Mouse (Mus musculus): ENCODE results near the gene Bmp5. TPM values are rescaled to one million over a fixed set of nuclear protein-coding genes. Genes with fewer than 3 reads are reported as not detected.

The Bmp5 gene
- 1.3 and 2.3 TPM in 2 replicates for polyA plus RNA-seq (2015; fragmentation: Nextera tagmentation; extraction: Ambion mirVana)

DNA sequence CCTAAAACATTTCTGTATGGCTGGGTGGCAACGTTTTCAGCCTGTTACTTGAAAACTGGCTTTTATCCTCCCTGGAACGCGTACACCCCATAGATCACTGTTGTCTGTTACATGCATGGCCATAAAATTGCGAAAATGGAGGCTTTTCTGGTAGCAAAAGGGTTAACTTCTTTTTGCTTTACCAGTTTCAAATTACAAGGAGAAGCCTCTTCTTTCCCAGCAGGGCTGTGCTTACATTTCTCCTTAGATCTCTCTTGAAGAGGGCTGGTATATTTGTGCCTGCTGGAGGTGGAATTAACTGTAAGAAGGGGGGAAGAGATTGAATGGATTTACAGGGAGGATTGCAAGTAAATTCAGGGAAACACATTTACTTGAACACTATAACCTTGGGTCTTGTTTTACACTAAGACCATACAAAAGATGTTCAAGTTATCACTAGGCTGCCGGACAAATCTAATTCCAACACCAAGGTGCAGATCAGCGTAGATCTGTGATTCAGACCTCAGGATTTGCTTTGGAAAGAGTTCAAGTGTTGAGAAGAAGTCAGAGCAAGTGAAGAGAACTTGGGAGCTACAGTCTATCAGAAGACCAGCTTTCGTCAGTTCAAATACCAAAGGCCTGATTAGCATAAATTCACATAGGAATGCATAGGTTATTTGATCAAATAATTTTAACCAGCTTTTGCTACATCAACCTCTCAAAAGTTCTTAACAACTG is at the start of gene Bmp5:
TSS of gene Bmp5 (plus strand) at position 236 of the 717 bp plus-strand sequence.
- no peaks in the 10 kb centered on the region for H3K9me3 ChIP-seq (replicated peaks)
- no peak within 1 kb of the TSS for H3K27ac ChIP-seq
- WGBS: 19% methylated on average over 7 of the region's 7 CpGs
- H3K9ac ChIP-seq: no peak within 1 kb of the TSS
- H3K4me1 ChIP-seq: peaks cover 6% of the 10 kb centered on the region; the same call in 1 of the 2 replicates
- H3K4me2 ChIP-seq: peak within 1 kb of the TSS; percentile 27; the same call in 1 of the 2 replicates
- H3K4me3 ChIP-seq: 0 out of 2 replicates have a peak within 1 kb of the TSS, but pooled peaks have one; percentile 3
- no peaks in the 10 kb centered on the region for H3K36me3 ChIP-seq (ENCODE audit: poor library complexity, severe bottlenecking)
- no peaks in the 10 kb centered on the region for H3K27me3 ChIP-seq
- ATAC-seq: no peak

DNA sequence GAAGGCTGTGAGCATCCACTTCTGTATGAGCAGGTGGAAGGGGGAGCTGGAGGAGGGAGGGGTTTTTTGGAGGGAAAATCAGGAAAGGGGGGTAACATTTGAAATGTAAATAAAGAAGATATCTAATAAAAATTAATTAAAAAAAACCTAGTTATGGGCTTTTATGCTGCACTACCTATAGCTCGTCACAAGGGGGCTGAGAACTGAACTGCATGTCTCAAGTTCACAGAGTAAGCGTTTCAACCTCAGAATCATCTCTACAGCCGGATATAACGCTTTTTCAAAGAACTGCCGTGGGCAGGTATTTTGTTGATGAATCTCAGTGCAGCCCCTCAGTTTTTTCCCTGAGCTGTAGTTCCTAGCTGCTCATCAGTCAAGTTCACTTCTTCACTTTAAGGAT is 15.1 kb upstream of the Bmp5 start:
- no peak overlapping the region for H3K4me2 ChIP-seq
- no peaks in the 10 kb centered on the region for H3K9me3 ChIP-seq (replicated peaks)
- H3K4me1 ChIP-seq: no peaks in the 10 kb centered on the region
- H3K36me3 ChIP-seq (ENCODE audit: poor library complexity, severe bottlenecking): no peaks in the 10 kb centered on the region
- ATAC-seq: no peak
- H3K4me3 ChIP-seq: no peak overlapping the region
- 27% methylated on average over 5 of the region's 5 CpGs for WGBS
- H3K27ac ChIP-seq: no peak overlapping the region
- no peak overlapping the region for H3K9ac ChIP-seq
- no peaks in the 10 kb centered on the region for H3K27me3 ChIP-seq

DNA sequence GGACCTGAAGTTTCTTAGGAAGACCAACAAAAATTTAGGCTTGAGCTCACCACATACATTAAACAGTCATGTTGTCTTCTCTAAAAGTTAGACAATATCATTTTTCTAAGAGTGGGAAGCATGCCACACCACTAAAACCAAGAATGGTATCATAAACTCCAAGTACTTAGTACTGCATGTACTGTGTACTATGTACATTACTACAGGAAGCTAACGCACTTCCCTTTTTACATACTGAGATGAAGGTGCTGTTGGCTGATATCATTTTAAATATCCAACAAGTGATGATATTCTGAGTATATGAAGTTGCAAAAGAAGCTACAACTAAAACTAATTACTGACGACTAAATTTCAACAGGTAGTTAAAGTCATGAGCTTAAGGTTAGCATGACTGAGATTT is 13.6 kb upstream of the Bmp5 start:
- Histone ChIP-seq H3K9me3 (replicated peaks) (no peaks in the 10 kb centered on the region), H3K36me3 (ENCODE audit: poor library complexity, severe bottlenecking) (no peaks in the 10 kb centered on the region), H3K4me2 (no peak overlapping the region), H3K27ac (no peak overlapping the region), H3K4me1 (no peaks in the 10 kb centered on the region), H3K27me3 (no peaks in the 10 kb centered on the region), H3K9ac (no peak overlapping the region), H3K4me3 (no peak overlapping the region)
- no peak for ATAC-seq
- 93% methylated on average over 2 of the region's 2 CpGs for WGBS

DNA sequence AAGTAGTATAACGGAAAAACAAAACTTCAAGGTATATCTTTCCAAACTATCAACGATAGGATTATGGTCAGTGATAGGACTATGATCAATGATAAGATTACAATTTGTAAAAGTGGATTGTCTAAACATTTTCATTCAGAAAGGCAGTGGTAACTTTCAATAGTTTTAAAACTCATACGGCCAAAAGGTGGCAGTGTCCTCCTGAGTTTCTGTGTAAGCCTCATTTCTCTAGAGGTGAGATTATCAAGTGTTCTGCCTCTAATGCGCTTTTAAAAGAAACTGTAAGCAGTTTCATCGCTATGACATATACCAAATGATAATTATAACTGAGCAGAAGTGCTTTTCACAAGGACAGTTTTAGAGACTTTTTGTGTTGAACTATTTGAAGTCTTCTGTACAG is 12.7 kb upstream of the Bmp5 start:
- H3K27me3 ChIP-seq: no peaks in the 10 kb centered on the region
- H3K4me3 ChIP-seq: no peak overlapping the region
- H3K36me3 ChIP-seq (ENCODE audit: poor library complexity, severe bottlenecking): no peaks in the 10 kb centered on the region
- H3K27ac ChIP-seq: no peak overlapping the region
- H3K4me2 ChIP-seq: no peak overlapping the region
- ATAC-seq: 0 out of 2 replicates have a peak, but pooled peaks have one; percentile 50
- H3K9me3 ChIP-seq (replicated peaks): no peaks in the 10 kb centered on the region
- no peaks in the 10 kb centered on the region for H3K4me1 ChIP-seq
- no peak overlapping the region for H3K9ac ChIP-seq
- 32% methylated on average over 5 of the region's 5 CpGs for WGBS

GRCm38 (mm10) chr9:75764792-75765191 is 10.4 kb upstream of the Bmp5 start:
- ATAC-seq: no peak
- H3K9ac ChIP-seq: no peak overlapping the region

DNA sequence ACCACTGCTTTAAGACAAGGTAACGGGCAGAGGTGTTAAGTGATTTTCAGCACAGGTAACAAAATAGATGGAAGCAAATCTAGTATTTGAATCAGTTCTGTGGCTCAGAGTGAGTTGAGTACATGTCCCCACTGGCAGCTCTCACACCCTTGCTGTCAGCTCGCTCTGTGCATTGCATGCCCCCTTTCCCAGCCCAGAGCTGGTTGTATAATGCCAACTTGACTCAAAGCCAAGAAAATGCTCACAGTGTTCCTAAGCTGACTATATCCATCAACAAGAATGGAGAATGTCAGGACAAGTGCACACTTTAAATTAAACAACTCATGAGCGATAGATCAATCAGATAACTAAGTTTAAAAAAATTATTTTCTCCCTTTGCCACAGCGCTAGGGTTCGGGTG is 8.6 kb upstream of the Bmp5 start:
- Histone ChIP-seq H3K27me3 (no peaks in the 10 kb centered on the region), H3K4me2 (no peak overlapping the region), H3K4me1 (no peaks in the 10 kb centered on the region), H3K4me3 (no peak overlapping the region), H3K9me3 (replicated peaks) (no peaks in the 10 kb centered on the region), H3K27ac (no peak overlapping the region), H3K9ac (no peak overlapping the region), H3K36me3 (ENCODE audit: poor library complexity, severe bottlenecking) (no peaks in the 10 kb centered on the region)
- 79% methylated on average over 5 of the region's 5 CpGs for WGBS
- ATAC-seq: peak; percentile 70; the same call in 1 of the 2 replicates

More at GRCm38 (mm10) chr9:75764792-75765191, 10.4 kb upstream of the Bmp5 start:
- H3K4me1 ChIP-seq: no peaks in the 10 kb centered on the region
- no peaks in the 10 kb centered on the region for H3K36me3 ChIP-seq (ENCODE audit: poor library complexity, severe bottlenecking)
- H3K27ac ChIP-seq: no peak overlapping the region
- no peaks in the 10 kb centered on the region for H3K9me3 ChIP-seq (replicated peaks)
- 89% methylated on average over 7 of the region's 7 CpGs for WGBS
- H3K4me3 ChIP-seq: no peak overlapping the region
- no peak overlapping the region for H3K4me2 ChIP-seq
- H3K27me3 ChIP-seq: no peaks in the 10 kb centered on the region

- no peak overlapping the region for H3K4me3 ChIP-seq
- H3K36me3 ChIP-seq (ENCODE audit: poor library complexity, severe bottlenecking): no peaks in the 10 kb centered on the region
- H3K27ac ChIP-seq: no peak overlapping the region
- no peaks in the 10 kb centered on the region for H3K9me3 ChIP-seq (replicated peaks)
- WGBS: 81% methylated on average over 3 of the region's 3 CpGs
- H3K9ac ChIP-seq: no peak overlapping the region
- H3K27me3 ChIP-seq: no peaks in the 10 kb centered on the region
- H3K4me2 ChIP-seq: no peak overlapping the region
- H3K4me1 ChIP-seq: no peaks in the 10 kb centered on the region
- ATAC-seq: no peak
Measured at GRCm38 (mm10) chr9:75769042-75769441, 6.1 kb upstream of the Bmp5 start.

GRCm38 (mm10) chr9:75776153-75776552 is 989 bp downstream of the Bmp5 start:
- no peak for ATAC-seq
- H3K4me3 ChIP-seq: 0 out of 2 replicates have a peak overlapping the region, but pooled peaks have one; percentile 3
- 37% methylated on average over 7 of the region's 7 CpGs for WGBS
- H3K36me3 ChIP-seq (ENCODE audit: poor library complexity, severe bottlenecking): no peaks in the 10 kb centered on the region
- 0 out of 2 replicates have a peak overlapping the region, but pooled peaks have one; percentile 12 for H3K4me2 ChIP-seq
- no peaks in the 10 kb centered on the region for H3K9me3 ChIP-seq (replicated peaks)
- H3K27me3 ChIP-seq: no peaks in the 10 kb centered on the region
- H3K4me1 ChIP-seq: peaks cover 9% of the 10 kb centered on the region
- no peak overlapping the region for H3K9ac ChIP-seq
- no peak overlapping the region for H3K27ac ChIP-seq

- Histone ChIP-seq H3K36me3 (ENCODE audit: poor library complexity, severe bottlenecking) (no peaks in the 10 kb centered on the region), H3K4me2 (no peak overlapping the region), H3K9me3 (replicated peaks) (no peaks in the 10 kb centered on the region), H3K4me3 (no peak overlapping the region), H3K4me1 (peaks cover 9% of the 10 kb centered on the region), H3K27ac (no peak overlapping the region), H3K27me3 (no peaks in the 10 kb centered on the region), H3K9ac (no peak overlapping the region)
- WGBS: 67% methylated on average over 9 of the region's 9 CpGs
- ATAC-seq: no peak
Measured at GRCm38 (mm10) chr9:75778762-75779346, 3.7 kb downstream of the Bmp5 start.

GRCm38 (mm10) chr9:75780558-75781276 is 5.6 kb downstream of the Bmp5 start:
- 12% methylated on average over 5 of the region's 5 CpGs for WGBS
- Histone ChIP-seq H3K27me3 (no peaks in the 10 kb centered on the region), H3K4me2 (no peak overlapping the region), H3K36me3 (ENCODE audit: poor library complexity, severe bottlenecking) (no peaks in the 10 kb centered on the region), H3K4me1 (peaks cover 4% of the 10 kb centered on the region), H3K4me3 (no peak overlapping the region), H3K27ac (no peak overlapping the region), H3K9me3 (replicated peaks) (no peaks in the 10 kb centered on the region), H3K9ac (no peak overlapping the region)
- ATAC-seq: no peak

DNA sequence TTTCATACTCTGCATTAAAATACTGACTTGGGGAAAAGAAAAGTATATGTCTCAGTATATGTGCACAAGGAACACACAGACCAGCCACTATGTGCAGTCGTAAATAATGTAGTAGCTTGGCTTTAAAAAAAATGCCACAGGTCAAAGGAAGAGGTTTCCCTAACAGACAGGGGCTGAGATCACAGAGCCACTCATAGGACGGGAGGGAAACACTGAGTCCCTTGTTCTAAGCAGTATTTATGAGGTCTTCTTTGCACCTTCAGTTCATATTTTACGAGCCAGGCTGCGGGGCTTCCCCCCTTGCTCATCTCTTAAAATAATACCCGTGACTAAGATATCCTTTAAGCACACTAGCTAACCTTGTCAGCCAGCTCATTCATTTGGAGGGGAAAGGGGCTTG is 6.4 kb downstream of the Bmp5 start:
- H3K27ac ChIP-seq: no peak overlapping the region
- H3K4me2 ChIP-seq: no peak overlapping the region
- no peaks in the 10 kb centered on the region for H3K27me3 ChIP-seq
- 32% methylated on average over 5 of the region's 5 CpGs for WGBS
- no peak overlapping the region for H3K4me3 ChIP-seq
- H3K4me1 ChIP-seq: peaks cover 4% of the 10 kb centered on the region
- H3K9me3 ChIP-seq (replicated peaks): no peaks in the 10 kb centered on the region
- no peaks in the 10 kb centered on the region for H3K36me3 ChIP-seq (ENCODE audit: poor library complexity, severe bottlenecking)
- H3K9ac ChIP-seq: no peak overlapping the region
- ATAC-seq: no peak

DNA sequence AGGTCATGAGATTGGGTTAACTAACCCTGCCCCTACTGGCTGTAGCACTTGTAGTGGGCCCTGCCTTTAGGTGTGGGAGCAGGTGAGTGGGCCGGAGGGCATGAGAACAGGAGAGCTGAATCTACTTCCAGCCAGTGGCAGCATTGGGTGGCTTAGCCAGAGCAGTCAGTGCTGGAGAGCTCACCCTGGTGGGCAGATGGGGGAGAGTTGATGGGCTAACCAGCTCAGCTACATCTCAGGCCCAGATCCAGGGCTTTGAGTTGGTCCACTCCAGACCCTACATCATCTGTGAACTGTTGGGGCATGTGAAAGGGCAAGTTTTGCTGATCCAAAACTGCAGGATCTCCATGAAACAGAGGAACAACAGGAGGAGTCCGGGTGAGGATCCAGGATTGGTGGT is 8.4 kb downstream of the Bmp5 start:
- Histone ChIP-seq H3K4me1 (peaks cover 4% of the 10 kb centered on the region), H3K9me3 (replicated peaks) (no peaks in the 10 kb centered on the region), H3K4me2 (no peak overlapping the region), H3K27ac (no peak overlapping the region), H3K27me3 (no peaks in the 10 kb centered on the region), H3K4me3 (no peak overlapping the region), H3K9ac (no peak overlapping the region), H3K36me3 (ENCODE audit: poor library complexity, severe bottlenecking) (no peaks in the 10 kb centered on the region)
- no peak for ATAC-seq
- 86% methylated on average over 2 of the region's 2 CpGs for WGBS

Data from forebrain, embryonic 13.5 days (tissue).